Mouse (Mus musculus): ENCODE measurements around the gene Tatdn3.

Gene Tatdn3

GRCm38 (mm10) chr1:191062781-191063485, at the start of gene Tatdn3, which contains the start of gene Nsl1:
TSS of gene Tatdn3 (minus strand) at chr1:191062932.
TSS of gene Nsl1 (plus strand) at chr1:191063012.
- DNase-seq (ENCODE audit: low spot score in 2 of 2): peak; percentile 88 to 93

GRCm38 (mm10) chr1:191111146-191111545, 48.4 kb upstream of the Tatdn3 start:
- peak in 1 of 2 experiments; percentile 10 for DNase-seq (ENCODE audit: low spot score in 2 of 2)

GRCm38 (mm10) chr1:191109907-191110306, 47.2 kb upstream of the Tatdn3 start:
- no peak for DNase-seq (ENCODE audit: low spot score in 2 of 2)

- no peak for DNase-seq (ENCODE audit: low spot score in 2 of 2)
Measured at GRCm38 (mm10) chr1:191107306-191107705, 44.6 kb upstream of the Tatdn3 start.

GRCm38 (mm10) chr1:191105246-191105645, 42.5 kb upstream of the Tatdn3 start:
- no peak for DNase-seq (ENCODE audit: low spot score in 2 of 2)

GRCm38 (mm10) chr1:191102730-191103370, 40.1 kb upstream of the Tatdn3 start:
- DNase-seq (ENCODE audit: low spot score in 2 of 2): no peak

GRCm38 (mm10) chr1:191099772-191100291, 37.1 kb upstream of the Tatdn3 start:
- DNase-seq (ENCODE audit: low spot score in 2 of 2): no peak

- DNase-seq (ENCODE audit: low spot score in 2 of 2): no peak
Measured at GRCm38 (mm10) chr1:191099114-191099513, 36.4 kb upstream of the Tatdn3 start.

- DNase-seq (ENCODE audit: low spot score in 2 of 2): peak in 1 of 2 experiments; percentile 17
Measured at GRCm38 (mm10) chr1:191097802-191098747, 35.3 kb upstream of the Tatdn3 start, which contains the start of gene Batf3. TSS of gene Batf3 (plus strand) at chr1:191097847.

- no peak for DNase-seq (ENCODE audit: low spot score in 2 of 2)
Measured at GRCm38 (mm10) chr1:191096871-191097681, 34.3 kb upstream of the Tatdn3 start.

GRCm38 (mm10) chr1:191095019-191095418, 32.3 kb upstream of the Tatdn3 start:
- DNase-seq (ENCODE audit: low spot score in 2 of 2): no peak

- no peak for DNase-seq (ENCODE audit: low spot score in 2 of 2)
Measured at GRCm38 (mm10) chr1:191093578-191093977, 30.8 kb upstream of the Tatdn3 start.

GRCm38 (mm10) chr1:191092050-191092449, 29.3 kb upstream of the Tatdn3 start:
- no peak for DNase-seq (ENCODE audit: low spot score in 2 of 2)

- no peak for DNase-seq (ENCODE audit: low spot score in 2 of 2)
Measured at GRCm38 (mm10) chr1:191089355-191089754, 26.6 kb upstream of the Tatdn3 start.

GRCm38 (mm10) chr1:191087955-191088354, 25.2 kb upstream of the Tatdn3 start:
- no peak for DNase-seq (ENCODE audit: low spot score in 2 of 2)

GRCm38 (mm10) chr1:191086960-191087359, 24.2 kb upstream of the Tatdn3 start:
- no peak for DNase-seq (ENCODE audit: low spot score in 2 of 2)

GRCm38 (mm10) chr1:191086304-191086878, 23.7 kb upstream of the Tatdn3 start:
- no peak for DNase-seq (ENCODE audit: low spot score in 2 of 2)

GRCm38 (mm10) chr1:191085597-191085996, 22.9 kb upstream of the Tatdn3 start:
- DNase-seq (ENCODE audit: low spot score in 2 of 2): no peak

GRCm38 (mm10) chr1:191084951-191085559, 22.3 kb upstream of the Tatdn3 start:
- DNase-seq (ENCODE audit: low spot score in 2 of 2): peak in 1 of 2 experiments; percentile 58

GRCm38 (mm10) chr1:191083230-191083629, 20.5 kb upstream of the Tatdn3 start:
- no peak for DNase-seq (ENCODE audit: low spot score in 2 of 2)
